Mouse (Mus musculus) lung, embryonic 14.5 days (tissue): ENCODE measurements around the gene Cntn5. TPM values are rescaled to one million over a fixed set of nuclear protein-coding genes. Genes with fewer than 3 reads are reported as not detected.

Experiments
- ATAC-seq: fragments of 200-750 bp; cut with Nextera tagmentation; 2 replicates; pipeline ENCODE4 v1.8.0; 2017; ENCODE audit warnings: mild to moderate bottlenecking, moderate TSS enrichment, moderate library complexity; ENCODE audit not compliant: insufficient read depth
- DNase-seq: peaks from one replicate; pipeline ENCODE4 v3.0.0-alpha.2; 2015
- H3K27ac ChIP-seq: fragments of 300-500 bp; sonication (generic); 2 replicates; pipeline ENCODE4 v1.5.1; 2014; ENCODE audit warnings: low read depth, mild to moderate bottlenecking, moderate library complexity
- H3K27me3 ChIP-seq: fragments of 300-500 bp; sonication (generic); 2 replicates; pipeline ENCODE4 v1.6.1; 2014; ENCODE audit warnings: low read length, control low read depth; ENCODE audit not compliant: insufficient read depth
- H3K36me3 ChIP-seq: fragments of 300-500 bp; sonication (generic); 2 replicates; pipeline ENCODE4 v1.6.1; 2014; ENCODE audit warnings: control low read depth; ENCODE audit not compliant: insufficient read depth
- H3K4me1 ChIP-seq: fragments of 300-500 bp; sonication (generic); 2 replicates; pipeline ENCODE4 v1.6.1; 2014; ENCODE audit warnings: antibody characterized with exemption, control low read depth; ENCODE audit not compliant: insufficient read depth
- H3K4me2 ChIP-seq: fragments of 300-500 bp; sonication (generic); 2 replicates; pipeline ENCODE4 v1.6.1; 2014; ENCODE audit warnings: mild to moderate bottlenecking
- H3K4me3 ChIP-seq: fragments of 300-500 bp; sonication (generic); 2 replicates; pipeline ENCODE4 v1.5.1; 2014; ENCODE audit warnings: low read depth, low read length
- H3K9ac ChIP-seq: fragments of 300-500 bp; sonication (generic); 2 replicates; pipeline ENCODE4 v1.6.1; 2014
- H3K9me3 ChIP-seq: fragments of 300-500 bp; sonication (generic); 2 replicates; pipeline ENCODE4 v1.6.1; 2016; ENCODE audit warnings: low read depth, low read length, control low read depth
- CTCF ChIP-seq: IDR thresholded peaks from 2 replicates; pipeline ENCODE4 v1.5.1; 2016; ENCODE audit warnings: antibody characterized with exemption, low read depth
- WGBS: fragments of 180-500 bp; shearing (Covaris S2); extraction: QIAGEN DNeasy Blood & Tissue Kit; methylation state at CpG from one replicate; pipeline ENCODE4 v1.1.7; 2014; 5-methylcytosine and 5-hydroxymethylcytosine counted together
- polyA plus RNA-seq: library from polyadenylated mRNA; unstranded; fragments of >200 nt; fragmentation: Nextera tagmentation; extraction: Ambion mirVana; gene quantifications from 2 replicates; pipeline ENCODE4 v1.2.1, GENCODE M21; 2014

Cntn5 gene
- polyA plus RNA-seq, 1 experiment from 2014 or later, result not detected

- no peak for TF ChIP-seq CTCF
- Histone ChIP-seq H3K27ac (no peak overlapping the region), H3K9me3 (no peaks in the 10 kb centered on the region), H3K36me3 (no peaks in the 10 kb centered on the region), H3K4me2 (no peak overlapping the region), H3K27me3 (no peaks in the 10 kb centered on the region), H3K9ac (no peak overlapping the region), H3K4me1 (no peaks in the 10 kb centered on the region), H3K4me3 (no peak overlapping the region)
- ATAC-seq, result no peak
- 67% methylated on average over 5 of the region's 5 CpGs for WGBS
- DNase-seq, result no peak
These were observed 372.3 kb downstream of the Cntn5 start for GRCm38 (mm10) chr9:10532248-10532647.

DNA sequence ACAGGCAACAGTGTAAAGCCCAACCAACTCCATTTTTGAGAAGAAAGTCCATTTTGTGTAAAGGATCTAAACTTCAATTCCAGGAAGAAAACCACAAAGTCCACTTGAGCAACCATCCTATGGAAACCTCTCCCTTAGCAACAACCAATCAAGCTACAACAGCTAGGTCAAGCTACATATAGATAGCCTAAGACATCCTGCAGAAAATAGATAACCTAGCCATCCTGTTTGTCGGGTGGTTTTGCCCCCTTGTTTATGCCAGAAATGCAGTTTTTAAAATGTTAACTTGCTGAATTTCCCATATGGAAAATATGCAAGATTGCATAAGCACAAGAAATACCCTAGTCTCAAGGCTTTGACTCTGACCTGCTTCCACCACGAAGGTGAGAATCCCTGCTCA, 373.5 kb downstream of the Cntn5 start:
- WGBS, result 80% methylated on average over 2 of the region's 2 CpGs
- Histone ChIP-seq H3K36me3 (no peaks in the 10 kb centered on the region), H3K9ac (no peak overlapping the region), H3K9me3 (no peaks in the 10 kb centered on the region), H3K4me1 (no peaks in the 10 kb centered on the region), H3K4me2 (no peak overlapping the region), H3K27me3 (no peaks in the 10 kb centered on the region), H3K4me3 (no peak overlapping the region), H3K27ac (no peak overlapping the region)
- no peak for TF ChIP-seq CTCF
- DNase-seq, result no peak
- ATAC-seq, result no peak

DNA sequence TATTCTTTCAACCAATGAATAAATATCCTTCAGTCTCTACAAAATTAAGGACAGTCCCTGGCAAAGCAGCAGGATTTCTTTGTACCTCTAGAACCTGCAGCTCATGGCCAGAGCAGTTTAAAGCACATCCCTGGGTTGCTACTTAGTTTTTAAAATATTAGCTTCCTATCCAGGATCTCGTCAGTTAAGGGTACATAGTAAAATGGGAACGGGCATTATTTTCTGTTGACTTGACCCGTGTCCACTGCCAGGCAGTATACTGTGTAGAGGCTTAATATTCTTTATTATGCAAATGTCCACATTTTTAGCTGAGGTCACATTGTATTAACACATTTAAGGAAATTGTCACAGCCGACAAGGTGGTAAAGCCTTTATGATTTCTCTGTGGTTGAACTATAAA, 375.0 kb downstream of the Cntn5 start:
- Histone ChIP-seq H3K36me3 (no peaks in the 10 kb centered on the region), H3K4me3 (no peak overlapping the region), H3K4me2 (no peak overlapping the region), H3K27me3 (no peaks in the 10 kb centered on the region), H3K9ac (no peak overlapping the region), H3K9me3 (no peaks in the 10 kb centered on the region), H3K27ac (no peak overlapping the region), H3K4me1 (no peaks in the 10 kb centered on the region)
- no peak for TF ChIP-seq CTCF
- DNase-seq (no peak), ATAC-seq (no peak)
- WGBS, result 83% methylated on average over 4 of the region's 4 CpGs

DNA sequence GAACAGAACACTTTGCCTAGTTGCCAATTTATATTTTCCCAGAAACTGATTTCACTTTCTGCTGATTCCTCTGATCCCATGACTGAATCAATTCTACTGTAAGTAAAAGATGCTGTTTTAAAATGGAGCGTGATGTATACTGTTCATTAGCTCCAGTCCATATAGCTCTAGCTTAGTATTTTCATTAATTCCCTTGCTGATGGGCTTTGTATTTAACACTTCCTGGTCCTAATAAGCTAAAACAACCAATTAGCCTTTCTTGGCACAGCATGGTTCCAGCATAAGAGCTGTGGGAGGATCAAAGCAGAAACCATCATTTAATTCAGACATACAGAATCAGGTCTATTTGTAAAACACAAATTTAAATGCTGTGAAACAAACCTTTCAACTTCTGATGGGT, 375.5 kb downstream of the Cntn5 start:
- Histone ChIP-seq H3K9me3 (no peaks in the 10 kb centered on the region), H3K36me3 (no peaks in the 10 kb centered on the region), H3K9ac (no peak overlapping the region), H3K4me1 (no peaks in the 10 kb centered on the region), H3K27ac (no peak overlapping the region), H3K4me3 (no peak overlapping the region), H3K27me3 (no peaks in the 10 kb centered on the region), H3K4me2 (no peak overlapping the region)
- DNase-seq (no peak), ATAC-seq (no peak)
- 79% methylated on average over 1 of the region's 1 CpGs for WGBS
- no peak for TF ChIP-seq CTCF

DNA sequence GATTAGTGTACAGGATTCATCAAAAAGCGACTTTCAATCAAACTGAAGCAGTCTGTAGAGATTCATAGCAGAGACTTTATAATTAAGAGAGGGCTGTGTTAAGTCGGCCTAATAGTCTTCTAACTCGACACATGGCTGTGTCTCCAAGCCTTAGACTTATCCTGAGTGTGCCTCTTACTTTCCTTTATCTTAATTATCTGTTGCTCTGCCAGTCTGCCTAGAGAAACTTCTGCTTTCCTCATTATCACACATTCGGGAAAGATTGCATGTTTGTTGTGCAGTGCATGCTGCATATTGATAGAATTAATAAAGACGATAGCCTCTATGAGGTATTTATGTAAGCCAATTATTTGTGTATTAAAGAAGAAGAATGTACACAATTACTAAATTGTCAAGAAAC, 375.9 kb downstream of the Cntn5 start:
- DNase-seq, result no peak
- TF ChIP-seq CTCF, result no peak
- WGBS, result 66% methylated on average over 5 of the region's 5 CpGs
- H3K9ac ChIP-seq, result no peak overlapping the region
- H3K27me3 ChIP-seq, result no peaks in the 10 kb centered on the region
- no peaks in the 10 kb centered on the region for H3K4me1 ChIP-seq
- H3K27ac ChIP-seq, result no peak overlapping the region
- no peak overlapping the region for H3K4me2 ChIP-seq
- H3K36me3 ChIP-seq, result no peaks in the 10 kb centered on the region
- H3K9me3 ChIP-seq, result no peaks in the 10 kb centered on the region
- no peak overlapping the region for H3K4me3 ChIP-seq
- ATAC-seq, result no peak

DNA sequence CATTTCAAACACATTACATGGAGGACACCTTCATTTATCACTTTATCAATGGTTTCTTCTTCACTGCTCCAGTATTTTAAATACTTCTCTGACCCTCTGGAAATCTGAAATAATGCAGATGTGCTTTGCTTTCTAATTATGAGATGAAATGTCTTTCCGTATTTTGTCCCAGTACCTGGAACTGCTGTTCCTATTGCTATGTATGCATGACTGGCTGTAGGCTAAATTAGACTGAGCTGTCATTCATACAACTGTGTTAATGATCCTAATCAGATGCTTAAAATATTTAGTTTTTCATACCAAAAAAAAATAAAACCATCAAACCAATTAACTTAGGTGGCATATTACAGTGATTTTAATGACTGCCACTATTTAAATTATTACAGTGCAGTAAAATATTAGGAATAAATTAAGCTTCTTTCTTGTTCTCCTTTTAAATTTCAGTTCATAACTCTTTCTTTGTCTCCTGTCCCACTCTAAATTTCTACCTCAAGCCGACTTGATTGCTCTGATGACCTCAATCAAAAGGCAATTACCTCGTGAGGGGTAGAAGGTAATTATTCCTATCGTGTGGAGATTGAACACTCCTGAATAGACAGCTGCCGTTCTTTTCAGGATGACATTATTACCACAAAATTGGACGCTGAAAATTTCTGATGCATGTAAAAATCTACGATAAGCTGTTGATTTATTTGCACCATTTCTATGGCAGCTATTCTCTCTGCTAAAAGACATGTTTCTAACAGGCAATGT, 378.5 kb downstream of the Cntn5 start:
- Histone ChIP-seq H3K9ac (no peak overlapping the region), H3K27ac (no peak overlapping the region), H3K4me2 (no peak overlapping the region), H3K4me3 (no peak overlapping the region), H3K36me3 (no peaks in the 10 kb centered on the region), H3K27me3 (no peaks in the 10 kb centered on the region), H3K4me1 (no peaks in the 10 kb centered on the region), H3K9me3 (no peaks in the 10 kb centered on the region)
- DNase-seq, result no peak
- ATAC-seq, result no peak
- 67% methylated on average over 7 of the region's 7 CpGs for WGBS
- TF ChIP-seq CTCF, result no peak

DNA sequence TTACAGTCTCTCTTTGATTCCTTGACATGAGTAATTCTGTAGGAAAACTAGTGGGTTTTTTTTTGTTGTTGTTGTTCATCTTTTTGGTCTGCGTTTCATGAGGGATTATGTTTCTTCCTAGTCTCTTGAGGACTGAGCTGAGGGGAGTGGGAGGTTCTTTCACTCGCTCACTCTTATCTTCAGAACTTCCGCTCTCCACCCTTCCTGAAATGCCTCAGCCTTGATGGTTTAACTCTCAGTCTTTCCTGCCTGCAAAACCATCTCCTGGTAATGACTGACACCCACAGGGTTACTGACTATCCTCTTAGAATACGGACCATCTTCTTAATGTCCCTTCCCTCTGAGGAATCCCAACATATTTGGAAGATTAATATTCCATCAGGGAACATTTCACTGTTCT, 382.0 kb downstream of the Cntn5 start:
- WGBS, result 68% methylated on average over 4 of the region's 4 CpGs
- H3K9ac ChIP-seq, result no peak overlapping the region
- no peak for TF ChIP-seq CTCF
- no peaks in the 10 kb centered on the region for H3K4me1 ChIP-seq
- no peak overlapping the region for H3K4me2 ChIP-seq
- H3K9me3 ChIP-seq, result no peaks in the 10 kb centered on the region
- no peak overlapping the region for H3K4me3 ChIP-seq
- no peak for ATAC-seq
- no peaks in the 10 kb centered on the region for H3K36me3 ChIP-seq
- DNase-seq, result no peak
- H3K27me3 ChIP-seq, result no peaks in the 10 kb centered on the region
- H3K27ac ChIP-seq, result no peak overlapping the region
